Mouse (Mus musculus): Measurements from ENCODE around the gene Vipr2.

Gene Vipr2

DNA sequence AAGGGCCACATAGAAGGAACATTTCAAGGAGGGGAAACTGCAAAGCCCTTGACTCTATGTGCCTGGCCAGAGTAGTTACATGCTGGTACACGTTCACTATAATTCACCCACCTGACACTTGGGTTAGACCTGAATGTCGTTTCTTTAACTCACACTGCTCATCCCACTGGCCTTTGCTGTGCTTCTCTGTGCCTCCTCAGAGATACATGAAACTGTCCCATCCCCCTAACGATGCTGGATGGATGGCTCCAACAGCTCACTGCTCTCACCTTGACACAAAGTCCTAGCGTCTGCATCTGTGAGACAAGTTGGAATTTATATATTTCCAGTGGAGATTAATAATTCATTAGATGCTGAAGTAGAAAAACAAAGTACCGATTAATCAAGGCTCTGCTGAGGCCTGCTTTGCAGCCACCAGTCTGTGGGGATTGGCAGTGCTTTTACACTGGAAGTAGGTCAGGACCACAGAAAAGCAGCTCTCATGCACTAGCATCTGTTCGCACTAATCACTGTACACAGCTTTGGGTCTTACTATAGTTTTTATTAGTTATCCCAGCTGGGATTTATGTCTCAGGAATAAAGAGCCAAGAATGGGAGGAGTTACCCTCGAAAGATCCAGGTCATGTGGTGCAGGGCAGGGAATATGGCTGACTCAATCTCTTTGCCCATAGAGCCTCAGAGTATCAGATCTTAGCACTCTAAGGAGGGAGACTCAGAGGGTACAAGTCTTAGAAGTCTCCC, 79.4 kb downstream of the Vipr2 start:
- DNase-seq (ENCODE audit: low spot score) = no peak

DNA sequence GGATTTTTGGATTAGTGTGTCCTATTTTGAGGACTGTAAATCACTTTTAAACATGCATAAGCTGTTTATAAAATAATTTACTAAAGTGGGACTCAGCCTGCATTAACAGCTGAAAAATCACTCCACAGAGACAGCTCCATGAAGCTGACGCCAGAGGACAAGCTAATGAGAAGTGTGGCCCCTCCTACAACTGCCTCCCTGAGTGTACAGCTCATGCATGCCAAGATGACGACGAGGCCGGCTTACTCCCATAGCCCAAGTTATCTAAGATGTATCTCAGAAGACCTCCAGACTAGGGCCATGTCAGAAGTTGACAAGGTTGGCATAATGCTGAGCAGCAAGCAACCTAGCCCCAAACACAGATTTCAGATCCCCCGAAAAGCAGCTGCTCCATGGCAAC, 81.7 kb downstream of the Vipr2 start:
- DNase-seq (ENCODE audit: low spot score) = no peak

GRCm38 (mm10) chr12:116159695-116160094, 82.2 kb downstream of the Vipr2 start:
- no peak for DNase-seq (ENCODE audit: low spot score)

DNA sequence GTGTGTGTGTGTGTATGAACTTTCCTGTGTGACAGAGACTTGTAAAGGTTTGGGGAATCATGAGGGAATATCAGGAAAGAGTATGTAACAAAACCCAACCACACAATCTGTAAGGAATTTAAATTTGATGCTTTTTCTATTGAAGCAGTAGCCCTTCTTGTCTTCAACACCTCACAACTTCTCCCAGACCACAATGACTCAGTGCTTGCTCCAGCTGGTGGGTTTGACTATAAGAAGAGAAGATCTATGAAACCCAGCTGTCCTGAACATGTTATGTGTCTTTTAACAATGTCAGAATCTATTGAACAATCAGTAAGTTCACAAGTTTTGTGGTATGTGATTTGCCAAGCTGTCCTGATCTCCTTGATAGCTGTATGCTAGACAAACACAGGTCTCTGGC, 87.8 kb downstream of the Vipr2 start:
- no peak for DNase-seq (ENCODE audit: low spot score)

DNA sequence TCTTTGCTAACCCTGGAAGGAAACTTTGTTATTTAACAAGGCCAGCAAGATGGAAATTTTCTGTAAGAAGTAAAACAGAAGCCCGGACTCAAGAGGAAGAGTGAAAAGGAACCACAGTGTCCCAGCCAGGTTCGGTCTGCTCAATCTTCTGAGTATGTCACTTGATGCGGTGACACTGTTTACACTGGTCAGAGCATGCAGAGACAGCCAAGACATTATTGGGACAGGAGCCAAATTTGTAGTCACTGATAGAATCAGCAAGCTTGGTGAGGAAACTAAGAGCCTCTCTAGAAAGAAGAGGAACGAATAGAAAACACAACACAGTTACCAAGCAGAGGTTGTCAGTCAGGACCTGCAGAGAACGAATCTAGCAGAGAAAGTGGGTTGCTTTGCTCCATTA, 92.1 kb downstream of the Vipr2 start:
- peak; percentile 19 for DNase-seq (ENCODE audit: low spot score)

DNA sequence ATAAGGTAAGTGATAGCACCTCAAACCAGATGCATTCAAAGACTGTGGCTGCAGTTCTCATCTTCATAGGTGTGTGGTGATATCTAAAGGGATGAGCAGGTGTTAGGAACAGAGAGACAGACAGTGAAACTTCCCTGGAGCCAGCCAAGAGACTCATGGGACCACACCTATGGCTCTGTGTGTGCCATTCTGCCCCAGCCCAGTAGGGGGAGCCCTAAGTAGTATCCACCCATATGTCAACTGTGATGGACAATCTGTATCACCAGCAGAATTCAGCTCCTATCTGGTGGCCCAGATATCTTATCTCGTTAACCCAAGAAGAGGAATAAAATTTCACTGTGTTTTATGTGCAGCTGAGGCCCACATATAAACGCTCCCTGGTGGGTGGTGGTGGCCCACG, 99.4 kb downstream of the Vipr2 start:
- DNase-seq (ENCODE audit: low spot score) = peak; percentile 38

DNA sequence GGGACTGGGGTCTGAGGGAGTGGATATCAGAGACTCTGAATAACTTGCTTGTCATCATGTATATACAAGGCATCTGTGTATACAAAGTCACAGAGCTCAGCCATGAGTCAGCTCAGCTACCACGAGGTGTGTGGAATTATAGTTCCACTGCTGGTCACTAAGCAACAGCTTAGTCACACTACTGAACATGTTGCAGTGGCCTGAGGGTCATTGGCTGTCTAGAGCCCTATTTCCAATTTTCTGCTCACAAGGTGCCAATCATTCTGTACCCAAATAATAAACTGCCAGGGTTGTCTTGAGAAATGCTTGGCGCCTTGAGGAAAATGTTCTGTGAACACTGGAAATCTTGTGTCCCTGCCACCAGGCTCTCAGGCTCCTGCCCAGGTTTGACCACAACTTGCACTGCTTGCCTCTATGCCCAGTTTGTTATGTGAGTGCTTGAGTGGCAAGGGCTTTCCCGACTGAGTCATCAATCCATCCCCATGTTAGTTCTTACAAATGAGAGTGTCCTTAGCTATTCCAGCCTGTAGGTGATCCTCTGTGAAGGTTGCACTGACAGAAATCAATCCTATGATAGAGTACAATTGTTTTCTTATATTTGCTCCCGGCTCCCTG, 104.0 kb downstream of the Vipr2 start:
- peak; percentile 16 for DNase-seq (ENCODE audit: low spot score)

GRCm38 (mm10) chr12:116182376-116182775, 104.8 kb downstream of the Vipr2 start:
- no peak for DNase-seq (ENCODE audit: low spot score)

GRCm38 (mm10) chr12:116183212-116183935, 105.8 kb downstream of the Vipr2 start:
- DNase-seq (ENCODE audit: low spot score) = no peak

DNA sequence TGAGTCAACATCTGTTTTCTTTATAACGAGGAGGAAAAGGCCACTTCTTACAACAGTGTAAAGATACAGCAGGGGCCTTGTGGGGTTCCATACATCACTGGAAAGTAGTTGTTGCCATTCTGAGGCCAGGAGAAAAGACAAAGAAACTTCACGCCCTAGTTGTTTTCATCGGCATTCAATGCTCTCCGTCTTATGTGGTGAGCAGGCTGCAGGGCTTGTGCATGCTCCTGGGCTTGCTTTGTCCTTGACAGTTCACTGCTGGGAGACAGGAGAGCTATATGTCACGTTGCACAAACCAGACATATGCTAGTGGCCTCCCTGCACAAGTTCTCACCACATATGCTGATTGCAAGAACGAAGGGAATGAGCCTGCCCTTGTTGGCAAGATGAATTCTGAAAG, 116.4 kb downstream of the Vipr2 start:
- no peak for DNase-seq (ENCODE audit: low spot score)

DNA sequence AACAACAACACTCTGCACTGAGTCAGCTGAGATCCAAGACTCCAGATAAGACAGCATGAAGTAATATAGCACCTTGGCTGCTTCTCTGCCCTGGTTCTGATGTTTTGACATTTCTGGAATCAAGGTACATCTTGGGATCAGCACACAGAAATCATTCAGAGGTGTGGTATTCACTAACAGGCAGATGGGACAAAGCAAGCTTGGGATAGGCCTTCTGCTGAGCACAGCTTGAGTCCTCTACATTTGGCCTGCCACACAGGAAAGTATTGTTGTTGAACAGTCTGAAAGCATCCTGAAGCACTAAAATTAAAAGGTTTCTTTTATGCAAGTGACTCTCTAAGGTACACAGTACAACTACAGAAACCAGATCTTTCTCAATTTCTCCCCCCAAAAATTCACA, 117.1 kb downstream of the Vipr2 start:
- no peak for DNase-seq (ENCODE audit: low spot score)
